Mouse (Mus musculus) cerebellum, postnatal 14 days (tissue): Measurements from ENCODE around the gene Nrm.

Source experiments
- DNase-seq, 2 experiments: peaks; one replicate each; pipeline ENCODE4 v3.0.0; 2021; ENCODE audit warnings: mixed read lengths in 2 of 2

Nrm gene

DNA sequence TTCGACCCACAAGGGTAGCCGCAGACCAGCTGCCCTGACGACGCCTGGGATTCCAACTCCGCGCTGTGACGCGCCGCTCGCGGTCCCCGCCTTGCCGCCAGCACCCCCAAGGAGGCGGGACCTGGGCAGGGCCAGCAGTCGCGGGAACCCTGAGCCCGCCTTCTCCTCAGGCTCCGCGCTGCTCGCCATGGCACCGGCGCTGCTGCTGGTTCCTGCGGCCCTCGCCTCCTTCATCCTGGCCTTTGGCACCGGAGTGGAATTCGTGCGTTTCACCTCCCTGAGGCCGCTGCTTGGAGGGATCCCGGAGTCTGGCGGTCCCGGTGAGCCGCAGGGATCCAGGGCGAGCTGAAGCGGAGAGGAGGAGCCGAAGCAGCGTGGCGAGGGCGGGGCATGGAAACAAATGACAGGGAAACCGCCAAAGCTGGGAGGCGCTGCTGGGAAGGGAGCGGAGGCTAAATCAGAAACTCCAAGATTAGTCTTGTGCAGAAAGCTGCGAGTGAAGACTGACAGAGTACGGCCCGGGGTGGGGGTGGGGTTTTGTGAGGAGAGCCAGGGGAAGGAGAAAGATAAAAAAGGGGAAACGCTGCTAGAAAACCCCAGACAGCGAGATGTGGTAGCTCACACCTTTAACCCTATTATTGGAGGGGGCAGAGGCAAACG, at the start of gene Nrm:
Gene Nrm, plus strand, starts transcription at position 121 of the 660 bp plus-strand sequence.
- DNase-seq: peak; percentile 90 to 93

DNA sequence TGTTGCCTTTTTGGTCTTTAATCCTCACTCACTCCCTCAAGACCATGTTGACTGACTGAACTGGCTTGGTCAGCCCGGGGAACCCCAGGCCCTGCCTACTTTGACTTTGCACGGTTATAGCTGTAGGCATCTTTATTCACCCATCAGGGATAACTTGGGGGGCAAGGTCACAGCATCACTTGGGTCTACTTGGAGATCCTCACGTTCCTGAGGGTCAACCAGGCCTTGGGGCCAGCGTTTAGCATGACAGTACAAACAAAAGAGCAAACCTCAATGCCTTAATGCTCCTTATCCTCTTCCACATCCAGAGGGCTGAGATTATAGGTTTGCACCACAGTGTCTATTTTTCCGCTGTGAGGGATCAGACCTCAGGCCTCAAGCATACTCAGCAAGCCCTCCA, 48.8 kb upstream of the Nrm start:
- DNase-seq: no peak

DNA sequence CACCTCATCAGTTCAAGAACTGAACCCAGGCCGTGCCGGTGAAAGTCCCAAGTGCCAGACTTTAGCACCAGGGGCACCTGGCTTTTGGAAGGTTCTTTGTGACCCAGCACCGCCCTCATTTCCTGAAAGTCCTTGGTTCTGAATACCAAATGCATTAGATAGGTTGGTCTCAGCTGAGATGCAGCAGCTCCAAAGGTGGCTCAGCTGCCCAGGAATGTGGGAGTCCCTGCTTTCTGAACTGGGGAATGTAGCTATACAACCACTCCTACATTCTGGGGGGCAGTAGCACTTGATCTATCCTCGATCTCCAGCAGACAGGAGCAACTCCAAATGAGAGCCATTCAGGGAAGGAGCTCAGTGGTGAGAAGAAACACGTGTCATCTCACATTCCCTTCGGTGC, 48.4 kb upstream of the Nrm start:
- DNase-seq: no peak

DNA sequence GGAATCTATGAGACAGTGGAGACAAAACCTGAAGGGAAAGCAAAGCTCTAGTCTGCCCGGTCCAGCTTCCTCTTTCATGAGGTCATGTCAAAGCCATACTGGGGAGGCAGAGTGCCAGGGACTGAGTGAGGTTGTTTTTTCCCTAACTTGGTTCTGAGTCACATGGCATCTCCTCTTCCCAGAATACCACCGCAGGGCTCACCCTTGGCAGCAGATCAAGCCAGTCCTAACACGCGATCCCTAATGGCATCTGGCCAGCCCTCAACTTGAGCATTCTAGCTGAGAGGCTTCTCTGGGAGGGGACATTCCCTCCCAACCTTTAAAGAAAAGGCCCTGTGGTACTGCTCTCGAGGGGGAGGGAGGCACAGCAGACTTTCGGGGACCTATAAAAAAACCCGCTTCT, 47.9 kb upstream of the Nrm start:
- peak; percentile 54 to 75 for DNase-seq

DNA sequence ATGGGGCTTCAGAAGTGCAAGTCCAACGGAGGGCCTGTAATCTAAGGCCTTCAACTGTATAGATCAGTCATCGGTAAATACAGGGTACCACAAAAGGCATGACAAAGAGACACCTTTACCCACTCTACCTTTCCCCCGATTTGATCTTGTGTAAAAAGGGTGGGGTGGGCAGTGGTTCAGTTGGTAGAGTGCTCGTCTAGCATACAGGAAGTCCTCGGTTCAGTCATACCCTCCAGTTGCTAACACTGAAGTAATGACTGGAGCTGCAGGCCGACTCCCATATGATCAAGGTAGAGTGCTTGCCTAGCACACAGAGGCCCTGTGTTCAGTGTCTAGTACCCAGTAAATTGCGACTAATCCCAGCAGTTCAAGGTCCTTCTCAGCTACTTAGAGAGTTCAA, 47.5 kb upstream of the Nrm start:
- DNase-seq: no peak

DNA sequence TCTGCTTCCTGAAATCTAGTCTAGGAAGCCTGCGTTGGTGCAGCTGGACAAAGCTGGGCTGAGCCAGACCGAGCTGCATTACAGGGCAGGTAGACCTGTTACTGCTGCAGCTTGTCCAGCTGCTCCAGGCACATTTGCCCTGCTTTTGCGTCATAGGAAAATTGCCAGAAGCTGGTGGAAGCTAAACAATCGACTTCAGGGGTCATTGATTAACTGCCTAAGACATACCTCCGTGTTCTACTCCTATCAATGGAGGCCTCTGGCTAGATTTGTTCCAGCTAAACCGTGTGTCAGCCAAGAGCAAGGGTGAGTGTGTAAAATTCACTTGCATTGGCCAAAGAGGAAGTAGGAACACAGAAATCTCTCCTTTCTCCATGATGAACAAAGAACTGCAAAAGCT, 46.4 kb upstream of the Nrm start:
- no peak for DNase-seq

DNA sequence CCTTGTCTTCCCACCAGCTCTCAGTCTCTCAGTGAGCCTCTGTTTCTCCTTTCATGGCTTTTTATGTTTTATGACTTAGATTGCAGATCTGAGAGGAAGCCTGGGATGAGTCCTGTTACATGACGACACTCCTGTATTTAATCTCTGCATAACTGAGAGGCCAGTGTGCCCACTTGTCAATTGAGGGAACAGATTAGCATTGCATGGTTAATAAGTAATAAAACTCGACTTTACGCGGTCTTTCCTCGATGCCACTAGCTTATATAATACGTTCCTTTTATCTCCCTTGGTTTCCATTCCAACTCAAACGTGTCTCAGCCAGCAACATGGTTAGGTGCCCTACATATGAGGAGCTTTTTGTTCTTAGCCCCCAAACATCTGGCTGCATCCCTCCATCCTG, 45.3 kb upstream of the Nrm start:
- no peak for DNase-seq

DNA sequence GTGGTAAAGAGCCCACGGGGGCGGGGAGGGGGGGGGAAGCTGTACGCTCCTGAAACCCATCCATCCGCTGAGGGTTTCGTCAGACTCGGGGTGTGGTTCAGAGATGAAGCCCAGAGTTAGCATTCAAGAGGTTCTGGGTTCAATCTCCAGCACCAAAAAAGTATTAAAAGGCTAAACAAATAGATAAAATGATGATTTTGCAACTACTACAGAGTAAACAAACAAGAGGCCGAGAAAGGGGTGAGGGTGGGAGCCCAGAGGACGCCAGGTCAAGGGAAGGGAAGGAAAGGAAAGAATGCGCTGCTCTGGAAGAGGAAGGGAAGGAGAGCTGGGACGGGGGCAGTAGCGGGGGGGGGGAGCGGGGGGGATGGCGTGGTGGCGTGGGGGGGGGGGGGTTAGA, 44.4 kb upstream of the Nrm start:
- no peak for DNase-seq

DNA sequence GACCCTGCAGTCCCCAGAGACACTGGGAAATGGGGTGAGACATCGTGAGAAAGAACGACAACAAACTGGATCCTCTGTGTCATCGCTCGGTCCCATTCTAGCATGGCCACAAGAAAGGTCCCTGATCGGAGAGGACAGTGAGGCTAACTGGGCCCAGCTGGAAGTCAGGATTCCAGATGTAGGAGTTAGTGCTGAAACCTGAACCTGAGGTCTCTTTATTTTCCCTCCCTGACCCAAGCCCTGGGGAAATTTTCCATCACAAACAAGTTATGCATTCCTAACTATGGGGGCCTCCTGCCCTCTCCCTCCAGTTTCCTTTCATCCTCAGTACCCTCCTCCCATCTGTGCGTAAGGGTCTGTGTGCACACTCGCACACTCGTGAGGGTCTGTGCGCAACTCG, 43.9 kb upstream of the Nrm start:
- DNase-seq: no peak

DNA sequence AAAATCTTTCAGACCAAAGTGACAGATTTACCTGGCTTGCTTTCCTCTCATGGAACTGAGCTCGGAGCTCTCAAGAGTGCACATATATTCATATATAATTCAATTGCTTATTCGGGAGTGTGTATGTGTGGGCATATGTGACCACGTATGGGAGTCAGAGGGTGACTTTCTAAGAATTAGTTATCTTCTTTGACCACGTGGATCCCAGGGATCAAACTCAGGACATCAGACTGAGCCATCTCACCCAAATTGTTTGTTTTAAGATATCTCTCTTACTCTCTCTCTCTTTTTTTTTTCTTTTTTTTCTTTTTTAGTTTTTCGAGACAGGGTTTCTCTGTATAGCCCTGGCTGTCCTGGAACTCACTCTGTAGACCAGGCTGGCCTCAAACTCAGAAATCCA, 41.0 kb upstream of the Nrm start:
- DNase-seq: no peak

DNA sequence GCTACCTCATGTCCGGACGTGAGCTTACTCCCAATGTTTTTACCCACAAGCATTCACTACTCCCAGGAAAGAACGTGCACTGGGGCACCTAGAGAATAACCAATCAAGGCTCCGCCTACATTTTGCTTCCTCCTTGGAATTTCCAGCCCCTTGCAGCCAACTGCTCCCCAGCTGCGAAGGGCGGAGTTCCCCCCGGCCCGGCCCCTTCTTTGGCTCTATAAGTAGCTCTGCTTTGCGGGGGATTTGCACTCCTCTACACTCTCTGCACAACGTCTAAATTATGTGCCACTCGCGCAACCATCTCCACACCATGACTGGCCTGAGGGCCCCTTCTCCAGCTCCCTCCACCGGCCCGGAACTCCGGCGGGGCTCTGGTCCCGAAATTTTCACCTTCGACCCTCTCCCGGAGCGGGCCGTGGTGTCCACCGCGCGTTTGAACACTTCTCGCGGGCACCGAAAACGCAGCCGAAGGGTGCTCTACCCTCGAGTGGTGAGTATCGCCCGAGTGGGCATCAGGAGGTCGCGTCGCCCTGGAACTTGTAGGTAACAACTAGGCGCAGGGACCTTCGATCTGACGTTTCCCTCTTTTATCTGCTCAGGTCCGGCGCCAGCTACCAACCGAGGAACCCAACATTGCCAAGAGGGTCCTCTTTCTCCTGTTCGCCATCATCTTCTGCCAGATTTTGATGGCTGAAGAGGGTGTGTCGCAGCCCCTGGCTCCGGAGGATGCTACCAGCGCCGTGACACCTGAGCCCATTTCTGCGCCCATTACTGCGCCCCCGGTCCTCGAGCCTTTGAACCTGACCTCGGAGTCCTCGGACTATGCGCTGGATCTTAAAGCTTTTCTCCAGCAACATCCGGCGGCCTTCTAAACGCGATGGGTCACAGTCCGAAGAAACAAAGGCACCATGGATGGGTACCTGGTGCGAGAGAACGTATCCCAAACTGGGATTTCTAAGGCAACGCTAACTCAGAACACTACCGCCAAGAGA, 39.4 kb upstream of the Nrm start, which contains the start of gene Ier3:
Gene Ier3, plus strand, starts transcription at position 246 of the 992 bp plus-strand sequence.
- peak; percentile 70 to 72 for DNase-seq

DNA sequence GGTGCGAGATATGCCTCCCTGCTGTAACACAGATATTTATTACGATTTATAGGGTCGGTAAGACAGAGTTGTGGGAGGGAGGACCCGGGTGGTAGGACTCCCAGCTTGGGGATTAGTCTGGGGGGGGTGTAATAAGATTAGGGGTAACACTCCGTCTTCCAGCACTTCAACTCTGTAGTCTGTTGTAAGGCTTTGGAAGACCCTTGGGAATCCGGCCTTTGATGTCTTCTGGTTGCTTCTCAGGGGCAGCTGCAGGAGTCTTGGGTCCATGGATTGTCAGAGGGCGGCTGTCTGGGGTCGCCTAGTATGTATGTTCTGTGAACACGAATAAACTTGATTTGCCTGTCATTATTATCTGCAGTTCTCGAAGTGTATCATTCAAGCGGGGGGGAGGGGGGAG, 38.6 kb upstream of the Nrm start:
- no peak for DNase-seq

DNA sequence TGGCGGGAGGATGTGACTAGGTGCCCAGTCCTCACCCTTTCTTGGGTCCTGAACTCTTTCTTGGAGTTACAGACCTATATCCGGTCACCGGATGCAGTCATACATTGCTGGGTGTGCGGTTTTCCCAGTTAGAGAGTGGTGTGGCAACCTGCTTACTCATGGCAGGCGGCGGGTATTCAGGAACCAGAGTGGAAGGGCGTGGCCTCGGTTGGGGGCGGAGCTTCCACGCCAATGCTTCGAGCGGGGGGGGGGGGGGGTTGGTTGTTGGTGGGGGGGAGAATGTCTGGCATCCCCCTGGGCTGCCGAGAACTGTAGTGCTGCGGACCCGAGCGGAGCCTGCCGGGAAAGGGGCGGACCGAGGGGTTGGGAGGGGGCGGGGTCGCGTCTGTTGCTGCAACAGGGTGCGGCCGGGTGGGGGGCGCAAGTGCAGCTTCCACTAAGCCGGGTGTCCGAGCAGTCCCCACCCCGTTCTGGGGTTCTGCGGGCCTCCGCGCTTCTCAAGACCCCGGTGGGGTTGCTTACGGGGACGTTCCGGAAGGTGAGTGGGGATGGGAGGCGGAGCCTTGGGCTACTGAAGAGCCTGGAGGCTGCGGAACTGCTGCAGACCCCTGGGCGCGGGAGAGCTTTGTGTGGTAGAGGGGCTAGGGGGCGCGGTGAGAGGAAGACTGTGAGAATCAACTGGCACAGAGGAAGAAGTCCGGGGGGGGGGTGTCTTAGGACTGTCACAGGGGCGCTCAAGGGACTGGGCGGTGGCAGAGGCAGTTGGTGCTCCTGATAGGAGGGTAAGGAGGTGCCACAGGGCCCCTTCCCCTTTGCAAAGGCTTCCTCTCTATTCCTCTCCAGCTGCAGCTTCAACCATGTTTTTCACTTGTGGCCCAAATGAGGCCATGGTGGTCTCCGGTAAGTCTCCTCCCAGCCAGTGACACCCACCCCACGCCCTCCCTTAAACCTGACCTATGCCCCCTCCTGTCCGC, 37.9 kb upstream of the Nrm start, which contains the start of gene Flot1:
Gene Flot1, plus strand, starts transcription at position 267 of the 974 bp plus-strand sequence.
- peak; percentile 84 to 85 for DNase-seq

DNA sequence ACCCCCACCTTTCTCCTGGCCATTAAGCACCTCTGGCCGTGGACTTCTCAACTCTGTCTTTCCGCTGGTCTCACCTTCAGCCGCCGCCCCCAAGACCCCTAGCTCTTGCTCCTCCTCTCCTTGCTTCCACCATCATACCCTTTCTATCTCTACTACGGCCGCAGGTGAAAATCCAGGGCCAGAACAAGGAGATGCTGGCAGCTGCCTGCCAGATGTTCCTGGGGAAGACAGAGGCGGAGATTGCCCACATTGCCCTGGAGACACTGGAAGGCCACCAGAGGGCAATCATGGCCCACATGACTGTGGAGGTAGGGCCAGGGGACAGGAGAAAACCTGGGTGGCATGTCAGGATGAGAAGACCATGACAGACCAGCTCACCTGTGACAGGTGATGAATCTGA, 36.7 kb upstream of the Nrm start:
- DNase-seq: peak in 1 of 2 experiments; percentile 41

DNA sequence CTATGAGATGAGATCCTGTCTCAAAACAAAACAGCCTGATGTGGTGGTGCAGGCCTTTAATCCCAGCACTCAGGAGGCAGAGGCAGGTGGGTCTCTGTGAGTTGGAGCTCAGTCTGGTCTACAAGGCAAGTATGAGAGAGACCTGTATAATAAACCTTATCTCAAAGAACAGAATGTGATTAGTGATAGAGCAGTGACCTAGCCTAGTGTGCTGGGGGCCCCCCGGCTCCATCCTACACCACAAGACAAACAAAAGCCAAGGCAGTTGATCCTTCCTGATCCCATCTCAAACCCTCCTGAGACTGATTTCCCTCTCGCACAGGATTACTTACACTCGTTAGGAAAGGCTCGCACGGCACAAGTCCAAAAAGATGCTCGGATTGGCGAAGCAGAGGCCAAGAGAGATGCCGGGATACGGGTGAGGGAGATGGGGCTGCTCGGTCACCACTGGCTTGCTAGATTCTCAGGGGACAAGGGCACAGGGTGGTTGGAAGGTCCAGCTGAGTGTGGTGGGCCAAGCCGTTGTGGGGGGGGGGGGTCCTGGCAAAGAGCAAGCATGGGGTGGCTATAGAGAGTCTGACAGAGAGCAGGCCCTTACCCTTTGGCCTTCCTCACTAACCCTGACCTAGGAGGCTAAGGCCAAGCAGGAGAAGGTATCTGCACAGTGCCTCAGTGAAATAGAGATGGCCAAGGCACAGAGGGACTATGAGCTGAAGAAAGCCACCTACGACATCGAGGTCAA, 35.8 kb upstream of the Nrm start:
- no peak for DNase-seq

DNA sequence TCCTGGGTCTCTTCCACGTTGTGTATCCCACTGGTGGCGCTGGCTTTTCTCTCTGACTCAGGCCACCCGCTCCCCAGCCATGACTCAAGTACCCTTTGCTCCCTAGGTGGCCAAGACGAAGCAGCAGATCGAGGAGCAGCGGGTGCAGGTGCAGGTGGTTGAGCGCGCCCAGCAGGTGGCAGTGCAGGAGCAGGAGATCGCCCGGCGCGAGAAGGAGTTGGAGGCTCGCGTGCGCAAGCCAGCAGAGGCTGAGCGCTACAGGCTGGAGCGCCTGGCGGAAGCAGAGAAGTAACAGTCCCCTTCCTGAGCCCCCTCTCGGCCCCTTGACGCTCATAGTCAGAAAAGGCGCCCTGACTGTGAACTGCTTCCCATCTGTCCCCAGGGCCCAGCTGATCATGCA, 31.4 kb upstream of the Nrm start:
- DNase-seq: peak; percentile 77 to 87

DNA sequence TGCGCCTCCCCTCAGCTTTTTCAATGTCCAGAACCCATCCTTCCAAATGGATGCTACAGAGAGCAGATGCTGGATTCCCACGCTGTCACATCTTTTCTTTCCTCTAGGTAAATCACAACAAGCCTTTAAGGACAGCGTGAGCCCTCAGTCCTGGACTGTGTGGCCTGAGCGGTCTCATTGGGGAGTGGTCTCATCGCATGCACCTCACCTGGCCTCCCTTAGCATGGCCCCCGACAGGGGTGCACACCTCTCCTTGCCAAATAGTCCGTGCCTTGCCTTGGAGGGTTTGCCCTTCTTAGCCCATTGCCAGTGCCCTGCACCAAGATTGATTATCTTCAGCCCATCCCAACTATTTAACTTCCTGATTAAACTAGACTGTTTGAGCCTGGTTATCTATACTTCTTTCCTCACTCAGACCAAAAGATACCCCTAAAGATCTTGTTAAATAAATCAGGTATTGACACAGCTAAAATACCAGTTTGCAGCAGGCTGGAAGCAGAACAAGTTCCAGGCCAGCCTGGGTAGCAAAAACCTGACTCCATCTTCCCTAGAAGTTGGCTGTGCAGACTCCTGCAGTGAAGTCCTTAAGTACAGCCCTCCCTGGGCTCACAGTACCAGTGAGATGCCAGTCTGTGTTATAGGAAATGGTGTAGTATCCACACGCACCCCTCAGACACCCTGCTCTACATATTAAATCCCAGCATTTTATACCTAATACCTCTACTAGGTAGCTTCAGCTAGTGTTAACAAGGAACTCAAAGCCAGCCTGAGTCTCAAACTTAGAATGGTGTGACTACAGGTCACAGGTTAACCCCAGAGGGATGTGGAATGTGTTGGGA, 28.5 kb upstream of the Nrm start:
- no peak for DNase-seq

DNA sequence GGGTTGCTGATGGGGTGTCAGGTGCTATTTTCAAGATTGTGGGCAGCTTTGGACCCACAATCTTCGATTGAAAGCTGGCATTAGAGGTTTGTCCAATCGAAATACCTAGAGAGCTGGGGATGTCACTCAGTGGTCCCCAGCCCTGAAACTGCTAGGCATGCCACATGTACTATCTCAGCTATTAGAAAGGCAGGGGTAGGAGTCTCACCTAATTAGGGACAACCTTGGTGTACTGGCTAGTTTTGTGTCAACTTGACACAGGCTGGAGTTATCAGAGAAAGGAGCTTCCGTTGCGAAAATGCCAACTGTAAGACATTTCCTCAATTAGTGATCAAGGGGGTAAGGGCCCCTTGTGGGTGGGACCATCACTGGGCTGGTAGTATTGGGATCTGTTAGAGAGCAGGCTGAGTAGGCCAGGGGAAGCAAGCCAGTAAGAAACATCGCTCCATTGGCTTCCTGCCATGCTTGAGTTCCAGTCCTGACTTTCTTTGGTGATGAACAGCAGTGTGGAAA, 27.8 kb upstream of the Nrm start:
- peak; percentile 38 to 40 for DNase-seq

DNA sequence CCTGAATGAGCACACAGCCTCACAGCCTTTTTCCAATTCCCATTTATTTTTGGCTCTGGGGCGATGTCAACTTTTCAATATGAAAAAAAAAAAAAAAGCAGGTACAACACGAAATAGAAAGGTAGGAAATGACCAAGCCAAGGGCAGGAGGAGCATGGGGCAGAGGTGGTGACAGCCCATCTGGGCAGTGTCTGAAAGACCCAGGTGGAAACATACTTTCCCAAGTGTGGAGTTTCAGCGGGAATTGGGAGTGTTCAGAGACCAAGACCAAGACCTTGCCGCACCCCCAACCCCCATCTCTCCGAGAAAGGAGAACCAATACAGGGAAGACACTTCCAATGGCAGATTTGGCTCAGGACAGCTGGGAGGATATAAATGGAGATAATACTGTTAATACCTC, 27.2 kb upstream of the Nrm start:
- no peak for DNase-seq

DNA sequence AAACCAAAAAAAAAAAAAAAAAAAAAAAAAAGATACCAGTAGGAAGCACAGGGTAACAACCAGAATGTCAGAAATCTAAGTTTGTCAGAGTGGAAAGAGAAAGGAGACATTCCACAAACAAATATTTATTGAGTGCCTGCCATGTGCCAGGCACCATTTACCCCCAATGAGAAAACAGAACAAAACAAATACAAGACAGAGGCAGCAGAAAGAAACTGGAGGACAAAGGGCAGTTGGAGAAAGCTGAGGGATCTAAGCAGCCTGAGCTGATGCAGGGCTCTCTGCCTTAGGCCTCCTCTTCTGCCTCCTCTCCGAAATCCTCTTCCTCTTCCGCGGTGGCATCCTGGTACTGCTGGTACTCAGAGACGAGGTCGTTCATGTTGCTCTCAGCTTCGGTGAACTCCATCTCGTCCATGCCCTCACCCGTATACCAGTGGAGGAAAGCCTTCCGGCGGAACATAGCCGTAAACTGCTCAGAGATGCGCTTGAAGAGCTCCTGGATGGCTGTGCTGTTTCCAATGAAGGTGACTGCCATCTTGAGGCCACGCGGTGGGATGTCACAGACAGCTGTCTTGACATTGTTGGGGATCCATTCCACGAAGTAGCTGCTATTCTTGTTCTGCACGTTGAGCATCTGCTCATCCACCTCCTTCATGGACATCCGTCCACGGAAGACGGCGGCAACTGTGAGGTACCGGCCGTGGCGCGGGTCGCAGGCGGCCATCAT, 26.3 kb upstream of the Nrm start:
- peak in 1 of 2 experiments; percentile 68 for DNase-seq
